Mouse (Mus musculus) heart, postnatal 4 days (tissue): ENCODE data around the gene Sp3. TPM values are rescaled to one million over a fixed set of nuclear protein-coding genes. Genes with fewer than 3 reads are reported as not detected.
"Not testable (repeated sequence)": the region's sequence is repeated elsewhere in the genome, so short reads cannot be mapped to it uniquely, and the experiment has no call there.

Source experiments
- DNase-seq: peaks from one replicate; pipeline ENCODE4 v3.0.0; 2021
- total RNA-seq, 2 experiments: library from RNA; stranded (reverse); gene quantifications; 2 replicates each; pipeline ENCODE4 v1.2.3; 2021

Gene Sp3
- 10 to 100 TPM; 69.3 to 70.3 TPM for total RNA-seq

DNA sequence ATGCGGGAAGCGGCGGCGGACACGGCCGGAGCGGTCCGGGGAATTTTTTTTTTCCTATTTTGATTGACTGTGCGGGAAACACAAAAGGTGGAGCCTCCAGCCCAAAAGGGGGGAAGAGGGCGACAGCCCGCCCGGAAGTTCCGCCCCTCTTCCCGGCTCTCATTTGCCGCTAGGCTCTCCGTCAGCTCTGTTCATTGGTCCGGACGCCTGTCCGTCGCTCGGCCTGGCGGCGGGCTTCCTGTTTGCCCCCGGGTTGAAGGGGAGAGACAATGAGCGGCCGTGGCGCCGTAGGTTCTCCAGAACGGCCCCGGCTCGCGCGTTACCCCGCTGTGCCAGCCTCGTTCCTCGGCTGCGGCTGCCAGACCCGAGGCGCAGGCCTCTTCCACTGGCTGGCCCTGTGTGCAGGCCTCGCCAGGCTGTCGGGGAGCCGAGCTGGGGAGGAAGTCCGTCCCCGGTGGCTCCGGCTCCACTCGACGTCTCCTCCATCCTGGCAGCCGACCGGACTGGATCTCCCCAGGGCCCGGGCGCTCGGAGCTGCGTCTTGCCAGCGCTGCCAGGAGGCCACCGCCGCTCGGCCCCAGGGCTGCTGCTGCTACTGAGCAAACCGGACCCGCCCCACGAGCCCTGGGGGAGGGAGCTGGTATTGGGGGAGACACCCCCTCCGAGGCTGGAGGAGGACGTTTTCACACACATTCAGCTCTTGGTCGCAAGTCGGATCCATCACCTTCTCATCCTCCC, at the start of gene Sp3:
TSS of gene Sp3 (minus strand) at position 110 of the 738 bp plus-strand sequence.
- DNase-seq = peak; percentile 98

- no peak for DNase-seq
Observed at GRCm38 (mm10) chr2:73029846-73030245, 49.6 kb upstream of the Sp3 start.

DNA sequence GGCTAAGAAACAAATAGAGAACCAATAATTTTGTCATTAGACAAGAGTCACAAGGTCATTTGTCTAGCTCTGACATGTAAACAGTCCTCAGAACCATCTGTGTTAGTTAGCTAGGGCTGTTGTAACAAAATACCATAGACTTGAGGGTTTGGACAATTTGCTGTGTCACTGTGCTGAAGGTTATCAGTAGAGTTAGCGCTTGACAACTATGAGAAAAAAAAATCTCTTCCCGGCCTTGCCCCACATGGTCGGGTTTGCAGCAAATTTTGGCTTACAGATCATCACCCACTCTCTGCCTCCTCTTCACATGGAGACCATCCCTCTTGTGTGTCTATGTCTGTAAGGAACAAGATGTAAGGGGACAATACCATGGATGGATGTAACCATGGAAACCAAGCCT, 47.8 kb upstream of the Sp3 start:
- DNase-seq = no peak

DNA sequence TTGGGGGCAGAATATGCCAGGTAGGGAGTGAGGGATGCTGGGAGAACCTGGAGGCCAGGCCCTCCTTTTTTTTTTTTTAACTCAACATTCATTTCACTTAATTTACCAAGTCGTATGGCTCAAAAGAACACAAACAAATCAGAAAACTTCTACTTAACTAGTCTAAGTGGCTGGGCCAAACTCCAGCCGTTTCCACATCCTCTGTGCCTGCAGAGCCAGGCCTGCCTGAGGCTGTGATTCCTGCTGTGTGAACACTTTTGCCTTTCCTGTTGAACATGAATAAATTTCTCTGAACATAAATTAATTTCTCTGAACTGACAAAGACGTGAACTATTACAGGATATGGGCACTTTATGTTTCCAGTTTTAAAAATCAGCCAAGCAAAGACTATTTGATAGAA, 46.9 kb upstream of the Sp3 start:
- no peak for DNase-seq

DNA sequence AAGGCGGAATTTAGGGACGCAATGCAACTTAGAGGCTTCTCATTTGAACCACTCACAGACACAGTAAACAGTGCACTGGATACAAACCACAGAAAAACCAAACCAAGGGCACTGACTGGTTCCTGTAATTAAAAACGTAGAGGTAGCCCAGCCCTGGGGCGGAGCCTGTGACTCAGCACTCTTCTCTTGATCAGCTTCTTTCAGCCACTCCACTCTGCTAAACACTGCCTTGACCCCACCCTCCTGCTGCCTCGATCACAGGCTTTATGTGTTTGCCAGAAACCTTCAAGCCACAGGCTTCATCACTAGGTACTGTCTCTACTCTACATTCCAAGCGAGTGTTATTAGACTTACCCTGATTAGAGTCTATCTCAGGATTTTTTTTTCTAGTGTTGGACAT, 43.6 kb upstream of the Sp3 start:
- DNase-seq = no peak

- peak; percentile 33 for DNase-seq
Observed at GRCm38 (mm10) chr2:73021046-73021445, 40.8 kb upstream of the Sp3 start.

GRCm38 (mm10) chr2:73019371-73020146, 39.3 kb upstream of the Sp3 start:
- peak; percentile 88 for DNase-seq

- DNase-seq = not testable (repeated sequence)
Observed at GRCm38 (mm10) chr2:73014063-73014462, 33.8 kb upstream of the Sp3 start.

DNA sequence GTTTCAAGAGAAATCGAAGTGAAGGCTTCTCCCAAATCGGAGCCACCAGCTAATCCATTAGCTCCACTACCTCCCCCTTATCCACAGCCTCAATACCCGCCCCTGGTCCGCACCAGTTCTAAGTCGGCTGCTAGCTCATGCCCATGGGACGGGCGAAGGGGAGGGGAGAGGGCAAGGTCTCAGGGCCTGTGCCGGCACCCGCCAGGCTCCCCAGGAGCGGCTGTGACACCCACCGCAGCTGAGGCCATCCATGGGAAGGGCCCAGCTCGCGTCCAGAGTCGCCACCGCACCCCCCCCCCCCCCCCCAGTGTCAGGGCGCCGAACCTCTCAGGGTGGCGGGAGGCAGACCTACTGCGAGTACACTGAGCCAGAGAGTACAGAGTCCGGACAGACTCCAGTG, 32.4 kb upstream of the Sp3 start:
- DNase-seq = no peak

DNA sequence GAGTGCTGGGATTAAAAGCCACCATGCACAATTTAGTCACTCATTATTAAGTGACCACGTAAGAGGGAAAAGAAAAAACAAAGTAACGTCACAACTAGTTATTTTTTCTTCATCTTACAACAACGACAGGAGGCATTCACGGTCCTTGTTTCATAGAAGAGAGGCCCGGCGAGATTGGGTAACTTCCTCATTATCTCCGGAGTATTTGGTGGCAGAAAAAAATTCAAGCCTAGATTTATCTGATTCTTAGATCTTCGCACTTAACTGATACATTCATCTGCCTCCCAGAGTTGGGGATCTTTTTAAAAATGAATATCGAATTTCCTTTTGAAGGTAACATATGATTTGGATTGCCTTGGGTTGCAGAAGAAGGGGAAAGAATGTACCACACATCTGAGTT, 27.2 kb upstream of the Sp3 start:
- DNase-seq = no peak

GRCm38 (mm10) chr2:73005611-73006515, 25.6 kb upstream of the Sp3 start:
- DNase-seq = no peak

GRCm38 (mm10) chr2:73003751-73004717, 23.8 kb upstream of the Sp3 start:
- DNase-seq = peak; percentile 91

GRCm38 (mm10) chr2:73003049-73003448, 22.8 kb upstream of the Sp3 start:
- DNase-seq = peak; percentile 57

DNA sequence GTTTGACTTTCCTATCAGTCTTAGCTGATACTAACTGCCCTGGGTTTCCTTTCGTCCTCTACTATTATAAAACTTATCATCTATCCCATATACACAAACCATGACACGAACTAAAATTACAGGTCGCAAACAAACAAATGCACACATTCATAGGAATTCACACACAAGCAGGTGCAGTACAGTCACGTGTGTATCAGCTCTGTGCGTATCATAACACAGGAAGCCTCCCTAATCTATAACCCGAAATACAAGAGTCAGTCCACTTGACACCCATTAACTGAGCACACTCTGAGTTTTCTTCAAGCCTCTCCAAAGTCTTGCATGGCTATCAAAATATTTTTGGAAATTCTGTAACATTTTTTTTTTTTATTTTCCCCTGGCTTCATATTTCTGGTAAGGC, 22.2 kb upstream of the Sp3 start:
- no peak for DNase-seq

DNA sequence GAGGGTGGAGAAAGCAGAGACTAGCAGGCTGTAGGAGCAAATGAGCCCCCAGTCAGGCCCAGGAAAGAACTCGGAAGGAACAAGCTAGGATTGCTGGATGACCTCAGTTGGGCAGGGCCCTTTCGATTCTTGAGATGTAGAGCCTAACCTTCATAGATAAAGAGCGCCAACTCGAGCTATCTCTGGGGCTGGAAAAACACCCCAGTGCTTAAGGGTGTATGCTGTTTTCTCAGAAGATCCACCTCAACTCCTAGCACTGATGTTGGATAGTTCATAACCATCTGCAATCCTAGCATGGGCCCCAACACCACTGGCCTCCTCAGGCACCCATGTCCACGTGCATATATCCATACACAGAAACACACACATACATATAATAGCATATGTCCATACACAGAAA, 21.7 kb upstream of the Sp3 start:
- no peak for DNase-seq

DNA sequence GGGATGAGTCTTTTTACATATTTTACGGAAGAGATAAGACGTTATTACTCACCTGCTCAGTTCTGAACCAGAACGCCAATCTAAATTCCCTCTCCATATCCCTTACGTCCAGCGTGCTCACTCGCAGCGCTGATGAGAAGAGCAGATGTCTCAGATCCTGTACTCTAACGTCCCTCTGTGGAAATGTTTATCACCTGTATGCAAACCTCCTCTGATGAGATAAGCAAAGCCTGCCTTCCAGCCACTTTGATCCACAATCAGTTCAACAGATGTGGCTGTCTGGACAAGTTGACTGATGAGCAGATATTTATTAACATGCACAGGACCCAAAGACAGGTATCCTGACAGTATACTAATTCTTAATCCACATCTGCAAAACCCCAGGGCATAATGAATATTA, 19.9 kb upstream of the Sp3 start:
- no peak for DNase-seq

- DNase-seq = no peak
Observed at GRCm38 (mm10) chr2:72997586-72997985, 17.3 kb upstream of the Sp3 start.

DNA sequence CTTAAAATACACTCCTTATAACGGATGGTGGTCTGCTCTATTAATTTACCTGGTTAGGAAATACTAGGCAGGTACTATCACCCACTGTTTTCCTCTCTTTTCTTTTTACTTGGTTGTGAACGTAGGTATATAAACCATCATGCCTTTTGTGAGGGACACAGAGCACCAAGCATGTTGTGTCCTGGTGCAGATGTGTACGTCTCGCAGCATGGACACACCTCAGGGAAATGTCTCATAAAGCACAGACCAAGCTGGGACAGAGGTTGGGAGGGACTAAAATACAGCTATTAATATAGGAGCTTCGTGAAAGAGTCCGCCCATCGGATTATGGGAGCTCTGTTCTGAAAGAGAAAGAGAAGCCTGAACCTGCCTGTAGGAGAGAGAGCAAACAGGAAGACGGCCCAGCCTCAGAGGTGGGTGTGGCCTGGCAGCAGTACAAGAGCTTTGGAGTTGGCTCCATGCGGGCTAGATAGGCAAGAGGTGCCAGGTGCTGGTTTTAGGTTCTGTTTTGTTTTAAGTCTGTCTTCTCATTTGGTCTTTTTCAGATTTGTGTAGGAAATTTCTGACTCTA, 16.6 kb upstream of the Sp3 start:
- peak; percentile 83 for DNase-seq

DNA sequence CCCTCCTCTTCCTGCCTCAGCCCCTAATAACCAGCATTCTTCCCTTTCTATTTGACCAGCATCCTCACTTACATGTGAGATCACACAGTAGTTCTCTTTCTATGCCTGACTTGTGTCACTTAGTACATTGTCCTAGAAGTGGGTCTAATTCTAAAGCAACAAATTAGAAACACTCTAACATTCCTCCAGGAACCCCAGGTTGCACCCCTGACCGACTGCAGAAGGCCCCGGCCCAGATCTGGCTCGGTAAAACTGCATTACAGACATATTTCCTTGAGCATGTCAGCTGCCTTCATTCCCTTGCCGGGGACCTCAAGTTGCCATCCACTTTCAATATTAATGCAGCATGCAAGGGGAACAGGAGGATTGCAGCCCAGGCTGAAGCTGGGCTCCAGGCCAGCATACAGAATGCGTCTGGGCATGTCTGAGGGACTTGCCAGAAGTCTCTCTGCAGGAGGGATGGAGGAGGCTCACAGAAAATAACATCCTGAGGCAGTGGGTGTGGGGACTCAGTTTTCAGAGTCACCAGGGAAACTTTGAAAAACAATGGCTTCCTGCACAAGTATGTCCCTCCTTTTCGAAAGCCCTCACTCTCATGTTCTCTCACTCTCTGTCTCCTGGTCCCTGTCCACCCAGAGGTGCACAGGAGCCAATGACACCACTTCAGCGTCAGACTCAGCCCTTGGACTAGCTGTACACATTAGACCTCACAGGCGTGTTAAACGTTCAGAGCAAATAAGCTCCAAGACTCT, 15.3 kb upstream of the Sp3 start:
- DNase-seq = peak; percentile 75

DNA sequence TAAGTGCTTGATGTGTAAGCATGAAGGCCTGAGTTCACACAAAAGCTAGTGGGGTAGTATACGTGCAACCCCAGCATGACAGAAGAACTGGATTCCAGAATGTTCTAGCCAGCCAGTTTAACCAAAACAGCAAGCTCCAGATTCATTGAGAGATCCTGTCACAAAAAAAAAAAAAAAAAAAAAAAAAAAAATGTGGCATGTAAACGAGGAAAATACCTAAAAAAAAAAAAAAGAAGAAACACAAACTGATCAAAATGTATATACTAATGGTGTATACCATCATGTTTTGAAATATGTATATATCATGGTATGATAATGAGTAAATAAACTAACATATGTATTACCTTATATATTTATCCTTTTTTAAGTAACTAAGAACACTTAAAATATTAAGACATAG, 13.9 kb upstream of the Sp3 start:
- no peak for DNase-seq

- DNase-seq = no peak
Observed at GRCm38 (mm10) chr2:72992497-72992896, 12.3 kb upstream of the Sp3 start.
